Mouse (Mus musculus): ENCODE results near the gene Acat2.
A peak's percentile ranks its signal among the peaks of the same experiment; 100 is the strongest.
"Not testable (repeated sequence)": the region's sequence is repeated elsewhere in the genome, so short reads cannot be mapped to it uniquely, and the experiment has no call there.

The Acat2 gene

GRCm38 (mm10) chr17:12959377-12959776 is 1.2 kb downstream of the Acat2 start:
- not testable (repeated sequence) for DNase-seq (ENCODE audit: low spot score)

DNA sequence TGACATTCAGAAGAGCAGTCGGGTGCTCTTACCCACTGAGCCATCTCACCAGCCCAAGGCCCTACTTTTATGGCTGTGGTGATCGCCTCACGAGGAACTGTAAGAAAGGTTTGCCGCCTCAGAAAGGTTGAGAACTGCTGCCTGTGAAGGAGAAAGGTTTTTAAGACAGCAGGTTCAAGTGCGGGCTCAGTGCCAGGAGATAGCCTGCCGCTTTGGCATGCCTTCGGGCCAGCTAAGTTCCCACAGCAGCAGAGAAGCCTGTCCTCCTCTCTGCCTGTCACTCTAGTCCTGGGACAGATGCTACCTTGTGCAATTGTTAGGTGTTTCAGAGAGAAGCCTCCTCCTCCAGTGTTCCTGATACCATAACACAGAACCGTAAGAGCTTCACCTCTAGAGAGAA is 3.9 kb downstream of the Acat2 start:
- no peak for DNase-seq (ENCODE audit: low spot score)

GRCm38 (mm10) chr17:12949669-12950068 is 10.9 kb downstream of the Acat2 start:
- DNase-seq (ENCODE audit: low spot score) = no peak

- no peak for DNase-seq (ENCODE audit: low spot score)
These were observed 17.9 kb downstream of the Acat2 start for GRCm38 (mm10) chr17:12942459-12943162.

DNA sequence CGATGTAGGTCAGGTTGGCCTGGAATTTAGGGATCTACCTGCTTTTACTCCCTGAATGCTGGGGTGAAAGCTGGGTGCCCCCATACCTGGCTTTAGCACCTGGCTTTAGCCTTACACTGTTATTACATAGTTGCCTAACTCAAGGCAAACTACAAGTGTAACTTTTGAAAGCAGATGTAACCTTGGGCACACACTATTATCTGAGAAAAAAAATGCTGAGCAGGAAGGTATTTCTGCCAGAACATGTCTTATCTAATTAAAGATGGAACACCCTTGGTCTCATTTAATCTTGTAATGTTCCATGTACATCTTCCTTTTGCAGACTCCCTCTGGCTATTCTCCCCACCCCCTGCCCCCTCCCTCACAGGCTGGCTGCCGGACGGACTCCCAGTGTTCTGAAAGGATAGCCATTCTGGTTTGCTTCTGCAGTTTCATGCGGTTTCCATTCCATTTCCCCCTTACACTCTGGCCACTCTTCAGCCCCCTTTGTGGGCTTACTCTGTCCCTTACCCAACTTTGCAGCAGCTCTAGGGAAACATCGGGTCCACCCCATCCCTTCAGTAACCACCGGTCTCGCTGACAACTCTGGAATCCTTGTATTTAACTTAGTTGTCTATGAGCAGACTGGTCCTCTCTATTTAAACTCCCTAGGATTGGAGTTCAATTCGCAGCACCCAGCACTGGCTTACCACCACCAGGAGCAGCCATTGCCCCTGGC is 18.8 kb downstream of the Acat2 start:
- DNase-seq (ENCODE audit: low spot score) = no peak

DNA sequence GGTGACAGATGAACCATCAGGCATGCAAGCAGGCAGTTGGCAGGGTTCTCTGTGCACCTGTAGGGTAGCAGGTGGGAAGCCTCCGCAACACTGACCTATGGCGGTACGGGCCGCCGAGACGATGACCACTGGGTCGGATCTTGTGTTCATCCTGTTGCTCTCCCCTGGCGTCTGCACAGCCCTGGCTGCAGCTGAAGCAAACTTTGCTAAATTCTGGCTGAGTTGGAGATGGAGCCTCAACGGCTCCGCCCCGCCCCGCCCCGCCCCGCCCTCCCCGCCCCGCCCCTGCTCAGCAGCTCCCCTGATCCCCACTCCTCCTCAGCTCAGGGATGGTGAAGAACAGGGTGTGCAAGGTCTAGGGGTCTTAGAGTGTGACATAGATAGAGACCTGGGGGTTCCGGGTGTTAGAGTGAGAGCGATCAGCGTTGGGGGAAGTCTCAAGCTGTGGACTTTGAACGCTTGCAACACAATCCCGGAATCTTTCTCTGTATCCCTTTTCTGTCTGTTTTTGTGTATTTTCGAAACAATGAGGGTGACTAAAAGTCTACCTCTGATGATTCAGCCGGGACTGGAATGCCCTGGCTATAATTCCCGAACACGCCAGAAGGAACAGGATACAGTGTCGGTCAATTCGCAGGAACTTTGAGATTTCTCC is 20.3 kb downstream of the Acat2 start, which contains the start of gene Acat3:
Gene Acat3 (minus strand): TSS at position 450 of the 655 bp plus-strand sequence.
- DNase-seq (ENCODE audit: low spot score) = no peak

GRCm38 (mm10) chr17:12939377-12940148 is 21.0 kb downstream of the Acat2 start:
- DNase-seq (ENCODE audit: low spot score) = not testable (repeated sequence)

DNA sequence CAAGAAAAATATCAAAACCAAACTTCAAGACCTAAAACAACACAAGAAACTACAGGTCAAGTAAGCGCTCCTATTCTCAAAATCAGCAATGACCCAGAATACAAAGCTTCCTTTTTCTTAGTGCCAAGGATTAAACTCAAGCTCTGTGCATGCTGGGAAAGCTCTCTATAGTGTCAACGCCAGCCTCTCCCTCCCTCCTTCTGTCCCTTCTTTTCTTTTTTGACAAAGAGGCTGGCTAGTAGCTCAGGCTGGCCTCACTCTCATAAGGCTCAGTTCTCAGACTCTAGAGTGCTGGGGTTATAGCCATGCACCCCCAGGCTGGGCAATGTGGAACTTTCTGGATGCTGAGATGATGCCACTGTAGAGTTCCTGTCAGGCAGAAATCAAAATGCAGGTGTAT is 22.5 kb downstream of the Acat2 start:
- DNase-seq (ENCODE audit: low spot score) = no peak

DNA sequence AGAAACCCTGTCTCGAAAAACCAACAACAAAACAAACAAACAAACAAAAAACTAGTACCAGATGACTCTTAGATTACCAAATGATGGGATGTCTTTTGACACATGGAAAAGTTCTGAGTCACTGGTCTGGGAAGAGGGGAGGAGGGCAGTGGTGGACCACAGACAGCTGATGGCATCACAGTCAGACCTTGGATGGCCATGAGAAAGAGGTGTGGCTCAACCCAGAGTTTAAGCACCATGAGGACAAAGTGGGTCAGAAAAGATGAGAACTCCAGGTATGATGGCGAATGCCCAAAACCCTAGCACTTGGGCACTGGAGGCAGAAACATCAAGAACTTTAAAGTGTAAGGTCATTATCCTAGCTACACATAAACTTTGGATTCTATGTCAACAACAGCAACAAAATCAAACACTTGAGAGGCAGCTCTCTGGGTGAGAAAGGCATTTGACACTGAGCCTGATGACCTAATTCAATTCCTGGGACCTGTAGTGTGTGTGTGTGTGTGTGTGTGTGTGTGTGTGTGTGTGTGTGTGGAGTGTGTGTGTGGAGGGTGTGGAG is 23.1 kb downstream of the Acat2 start:
- DNase-seq (ENCODE audit: low spot score) = no peak

GRCm38 (mm10) chr17:12935719-12936118 is 24.8 kb downstream of the Acat2 start:
- DNase-seq (ENCODE audit: low spot score) = no peak

GRCm38 (mm10) chr17:12931576-12931975 is 29.0 kb downstream of the Acat2 start:
- DNase-seq (ENCODE audit: low spot score) = not testable (repeated sequence)

- no peak for DNase-seq (ENCODE audit: low spot score)
These were observed 34.8 kb downstream of the Acat2 start for GRCm38 (mm10) chr17:12925703-12926180.

GRCm38 (mm10) chr17:12925001-12925400 is 35.5 kb downstream of the Acat2 start:
- no peak for DNase-seq (ENCODE audit: low spot score)

DNA sequence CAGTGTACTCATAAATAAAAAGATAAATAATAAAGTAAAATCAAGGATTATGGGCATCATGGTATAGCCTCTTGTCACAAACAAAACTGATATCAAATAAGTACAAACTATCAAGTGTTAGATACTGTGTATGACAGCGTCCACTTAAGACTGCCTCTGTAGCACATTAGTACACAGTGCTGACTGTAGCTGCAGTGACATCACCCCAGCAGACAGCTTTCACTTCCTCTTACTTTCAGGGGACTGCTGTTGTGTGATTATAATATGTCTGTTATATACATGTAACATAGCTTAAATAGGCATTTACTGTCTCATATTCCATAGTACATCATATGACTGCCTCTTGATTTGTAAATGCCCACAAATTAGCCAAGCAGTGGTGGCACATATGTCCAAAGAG is 39.5 kb downstream of the Acat2 start:
- DNase-seq (ENCODE audit: low spot score) = no peak

DNA sequence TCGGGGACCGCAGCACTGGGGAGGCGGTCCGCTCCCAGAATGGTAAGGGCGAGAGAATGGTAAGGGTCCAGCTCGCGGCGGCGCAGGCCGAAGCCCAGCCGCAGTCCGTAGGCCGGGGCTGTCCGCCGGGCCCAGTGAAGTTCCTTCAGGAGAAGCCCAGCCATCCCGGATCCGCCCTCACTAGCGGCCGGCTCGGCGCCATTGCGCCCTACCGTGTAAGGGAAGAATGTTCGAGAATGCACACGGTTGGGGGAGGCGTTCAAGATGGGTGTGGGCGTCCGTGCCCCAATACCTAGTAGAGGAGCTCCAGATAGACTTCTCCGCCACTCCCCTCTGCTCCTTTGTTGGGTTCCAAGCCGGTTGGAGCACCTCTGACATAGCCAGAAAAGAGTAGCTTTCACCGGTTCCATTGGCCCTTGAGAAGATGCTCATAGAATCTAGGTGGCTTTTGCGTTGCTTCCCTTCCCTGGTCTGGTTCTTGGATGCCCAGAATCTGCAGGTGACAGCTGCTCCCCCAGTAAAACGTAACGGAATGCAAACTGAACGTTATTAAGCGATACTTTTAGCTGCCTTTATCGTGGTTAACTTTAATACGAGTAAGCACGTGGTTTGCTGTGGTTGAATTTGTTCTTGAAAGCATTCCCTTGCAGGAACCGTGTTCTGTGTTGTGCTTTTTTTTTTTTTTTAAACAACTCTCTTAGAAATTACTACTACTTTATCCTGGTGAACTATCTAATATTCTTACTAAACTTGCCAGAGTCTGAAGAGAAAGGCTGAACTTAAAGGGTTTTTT is 43.8 kb downstream of the Acat2 start:
- DNase-seq (ENCODE audit: low spot score) = peak; percentile 37

DNA sequence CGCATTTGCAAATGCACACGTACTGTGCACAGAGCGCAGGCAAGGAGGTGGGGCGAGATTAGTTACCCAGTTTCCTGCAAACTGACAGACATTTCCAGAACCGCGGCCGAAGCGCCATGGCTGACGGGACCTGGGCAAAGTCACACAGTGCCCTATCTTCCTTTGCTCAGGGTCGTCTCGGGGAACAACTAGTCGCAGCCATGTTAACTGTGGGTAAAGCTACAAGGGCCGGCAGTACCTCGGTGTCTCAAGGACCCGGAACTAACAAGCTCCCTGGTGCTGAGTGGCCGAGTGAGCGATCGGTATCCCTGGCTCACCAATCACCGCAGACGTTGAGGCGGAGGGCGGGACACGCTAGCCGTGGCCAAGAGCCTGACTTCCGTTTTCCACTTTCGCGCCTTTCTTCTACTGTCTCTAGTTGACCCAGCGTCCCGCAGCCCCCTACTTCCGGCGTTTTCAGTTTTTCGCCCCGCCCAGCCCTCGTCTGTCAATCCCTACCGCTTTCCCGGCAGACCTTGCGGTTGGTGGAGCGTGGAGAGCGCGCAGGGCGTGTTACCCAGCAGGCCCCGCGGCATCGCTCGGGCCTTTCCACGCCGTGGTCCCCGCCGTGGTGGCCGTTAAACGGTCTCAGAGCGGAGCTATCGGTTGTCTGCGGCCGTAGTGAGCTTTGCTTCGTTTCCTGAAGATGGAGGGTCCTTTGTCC is 44.5 kb downstream of the Acat2 start, which contains the start of gene Mrpl18:
Gene Mrpl18 (minus strand): TSS at position 465 of the 703 bp plus-strand sequence.
- DNase-seq (ENCODE audit: low spot score) = peak; percentile 99

DNA sequence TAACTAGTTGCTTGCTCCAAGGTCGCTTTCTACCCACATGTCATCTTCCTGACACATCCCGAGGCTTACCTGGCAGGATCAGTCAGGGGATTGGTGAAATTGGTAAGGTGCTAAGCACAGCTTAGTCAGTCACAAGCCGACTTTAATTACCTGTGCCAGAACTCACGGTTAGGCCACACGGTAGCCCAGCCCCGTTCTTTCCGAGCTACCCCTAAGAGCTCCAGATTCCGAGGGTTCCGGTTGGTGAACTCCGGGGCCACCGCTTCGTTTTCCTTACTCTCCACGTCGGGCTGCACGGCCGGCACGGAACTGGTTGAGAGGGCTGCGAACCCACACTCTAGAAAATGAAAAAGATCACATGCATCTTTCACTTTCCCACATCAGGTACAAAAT is 45.1 kb downstream of the Acat2 start, which contains the start of gene Tcp1:
Gene Tcp1 (plus strand): TSS at position 214 of the 393 bp plus-strand sequence.
- no peak for DNase-seq (ENCODE audit: low spot score)

GRCm38 (mm10) chr17:12910391-12910790 is 50.2 kb downstream of the Acat2 start:
- no peak for DNase-seq (ENCODE audit: low spot score)

- DNase-seq (ENCODE audit: low spot score) = no peak
These were observed 50.9 kb downstream of the Acat2 start, which contains the start of gene Pnldc1 for GRCm38 (mm10) chr17:12909361-12910280. Gene Pnldc1 (minus strand): TSS chr17:12910230.
